In genomic region chr9:24695700-24696404, GRCm38 (mm10) we compare ENCODE assay signal across 8 mouse cellular contexts. TPM values are rescaled to one million over a fixed set of nuclear protein-coding genes. Genes with fewer than 3 reads are reported as not detected.
DNase-seq lines count a peak whose midpoint lies in the region; ATAC-seq and TF ChIP-seq lines count a peak whose summit lies in the region.

Dpy19l2 (minus strand) TSS chr9:24696293.

- H3K4me2 ChIP-seq in kidney, embryonic 16.5 days (replicated peaks; ENCODE audit: low read depth, low read length): peak within 1 kb of the TSS; percentile 89
- peak within 1 kb of the TSS; percentile 90 for H3K4me2 ChIP-seq in heart, embryonic 12.5 days
- peak within 1 kb of the TSS; percentile 91 for H3K4me2 ChIP-seq in midbrain, embryonic 12.5 days (replicated peaks)

- TF ChIP-seq POLR2A in kidney, adult 2 months (IDR thresholded peaks at IDR 0.05; ENCODE audit: low read depth, low read length): no peak

- H3K27me3 ChIP-seq in kidney, embryonic 16.5 days (ENCODE audit: insufficient read depth, low read length): peaks cover 19% of the 10 kb centered on the region
- H3K27me3 ChIP-seq in kidney, adult 2 months (replicated peaks; ENCODE audit: control insufficient read depth, insufficient read depth, low read length): no peaks in the 10 kb centered on the region
- H3K27me3 ChIP-seq in heart, embryonic 12.5 days (replicated peaks): no peaks in the 10 kb centered on the region; the same call in 1 of the 2 replicates
- peaks cover 15% of the 10 kb centered on the region for H3K27me3 ChIP-seq in midbrain, embryonic 12.5 days

- WGBS in kidney, embryonic 16.5 days: under 1% methylated on average over 45 of the region's 45 CpGs
- WGBS in kidney, adult 2 months: 2% methylated on average over 45 of the region's 45 CpGs
- WGBS in heart, embryonic 12.5 days: under 1% methylated on average over 45 of the region's 45 CpGs
- under 1% methylated on average over 45 of the region's 45 CpGs for whole genome bisulfite sequencing in midbrain, embryonic 12.5 days

- no peak within 1 kb of the TSS for H3K27ac ChIP-seq in kidney, embryonic 16.5 days (ENCODE audit: low read length)
- H3K27ac ChIP-seq in kidney, adult 2 months (ENCODE audit: insufficient read depth, low read depth, low read length): no peak within 1 kb of the TSS
- no peak within 1 kb of the TSS for H3K27ac ChIP-seq in heart, embryonic 12.5 days (ENCODE audit: poor library complexity, severe bottlenecking)
- H3K27ac ChIP-seq in midbrain, embryonic 12.5 days (replicated peaks): no peak within 1 kb of the TSS

- no peak for TF ChIP-seq CTCF in kidney, adult 2 months (conservative IDR thresholded peaks at IDR 0.05; ENCODE audit: insufficient read depth, insufficient read length, low read depth, low read length)

- ATAC-seq in kidney, embryonic 16.5 days (ENCODE audit: low FRiP score, low TSS enrichment): peak; percentile 90
- peak; percentile 74; the same call in 1 of the 2 replicates for ATAC-seq in heart, embryonic 12.5 days (ENCODE audit: insufficient number of reproducible peaks, low FRiP score)
- peak; percentile 98 for ATAC-seq in midbrain, embryonic 12.5 days (ENCODE audit: low FRiP score, low read depth)

- peak within 1 kb of the TSS; percentile 49 for H3K4me3 ChIP-seq in kidney, embryonic 16.5 days (ENCODE audit: low read length)
- H3K4me3 ChIP-seq in kidney, adult 2 months (ENCODE audit: insufficient read depth, low read depth, low read length): no peak within 1 kb of the TSS
- H3K4me3 ChIP-seq in heart, embryonic 12.5 days: peak within 1 kb of the TSS; percentile 56
- peak within 1 kb of the TSS; percentile 53 for H3K4me3 ChIP-seq in midbrain, embryonic 12.5 days

- H3K9ac ChIP-seq in kidney, embryonic 16.5 days (replicated peaks; ENCODE audit: low read length): peak within 1 kb of the TSS; percentile 35; the same call in 1 of the 2 replicates
- H3K9ac ChIP-seq in heart, embryonic 12.5 days: peak within 1 kb of the TSS; percentile 65
- peak within 1 kb of the TSS; percentile 56 for H3K9ac ChIP-seq in midbrain, embryonic 12.5 days (replicated peaks)

- DNase-seq in kidney, adult 2 months: no peak
- DNase-seq in embryo, embryonic 10 days (ENCODE audit: low spot score): peak; percentile 91
- peak; percentile 20 to 29 for DNase-seq in layer of hippocampus, postnatal 36 days
- DNase-seq in yolk sac, embryonic 10.5 days (ENCODE audit: low spot score): peak; percentile 52
- DNase-seq in thymus, postnatal 36 days: no peak

- peaks cover 5% of the 10 kb centered on the region; the same call in 1 of the 2 replicates for H3K9me3 ChIP-seq in kidney, embryonic 16.5 days (ENCODE audit: low read length)
- H3K9me3 ChIP-seq in heart, embryonic 12.5 days (replicated peaks): peaks cover 3% of the 10 kb centered on the region; the same call in 1 of the 2 replicates
- H3K9me3 ChIP-seq in midbrain, embryonic 12.5 days: 0 out of 2 replicates have a peak, but pooled peaks cover 4% of the 10 kb centered on the region

- H3K36me3 ChIP-seq in kidney, embryonic 16.5 days (ENCODE audit: insufficient read depth, low read length): no peaks in the 10 kb centered on the region
- H3K36me3 ChIP-seq in kidney, adult 2 months (ENCODE audit: control insufficient read depth, insufficient read depth, low read length): no peaks in the 10 kb centered on the region
- H3K36me3 ChIP-seq in heart, embryonic 12.5 days: no peaks in the 10 kb centered on the region
- H3K36me3 ChIP-seq in midbrain, embryonic 12.5 days: no peaks in the 10 kb centered on the region

- H3K4me1 ChIP-seq in kidney, embryonic 16.5 days (ENCODE audit: insufficient read depth, low read length): peaks cover 11% of the 10 kb centered on the region
- H3K4me1 ChIP-seq in kidney, adult 2 months (ENCODE audit: control insufficient read depth, insufficient read depth, low read length): no peaks in the 10 kb centered on the region
- H3K4me1 ChIP-seq in heart, embryonic 12.5 days (replicated peaks): peaks cover 9% of the 10 kb centered on the region; the same call in 1 of the 2 replicates
- H3K4me1 ChIP-seq in midbrain, embryonic 12.5 days: peaks cover 9% of the 10 kb centered on the region; the same call in 1 of the 2 replicates

RNA-seq across cellular contexts. Expression of gene Dpy19l2, which starts in this region (rescaled TPM):
- not detected in 2 replicates for polyA plus RNA-seq in kidney, embryonic 16.5 days (2015; fragmentation: Nextera tagmentation; extraction: Ambion mirVana)
- polyA plus RNA-seq in kidney, adult 2 months (2012; rRNA removed): not detected in 2 replicates
- polyA plus RNA-seq in heart, embryonic 12.5 days (2016; fragmentation: Nextera tagmentation; extraction: Ambion mirVana): 0.30 and 0.41 TPM in 2 replicates
- total RNA-seq in layer of hippocampus, postnatal 36 days (2021): under 1 TPM; 0.28 to 0.42 TPM
- 0.17 and 0.31 TPM in 2 replicates for polyA plus RNA-seq in midbrain, embryonic 12.5 days (2016; fragmentation: Nextera tagmentation; extraction: Ambion mirVana)

Comparison
In these comparisons a context has a peak if more than half of its experiments do, and no peak if none do; other contexts are left out.
1. Peak in ATAC-seq, H3K4me3 ChIP-seq, H3K9ac ChIP-seq and H3K4me2 ChIP-seq in kidney, embryonic 16.5 days; RNA of the gene not detected or under 1 TPM.
2. Peak in ATAC-seq, H3K4me3 ChIP-seq, H3K9ac ChIP-seq and H3K4me2 ChIP-seq in heart, embryonic 12.5 days; RNA of the gene not detected or under 1 TPM.
3. Peak in DNase-seq in layer of hippocampus, postnatal 36 days; RNA of the gene not detected or under 1 TPM.
4. Peak in ATAC-seq, H3K4me3 ChIP-seq, H3K9ac ChIP-seq and H3K4me2 ChIP-seq in midbrain, embryonic 12.5 days; RNA of the gene not detected or under 1 TPM.
5. DNase-seq: peak in embryo, embryonic 10 days (single experiment) and yolk sac, embryonic 10.5 days (single experiment); none in kidney, adult 2 months (single experiment) and thymus, postnatal 36 days (0 of 2).
6. Peak in every context shown above with its lines, with median percentiles within 50 percentile points of each other: ATAC-seq, H3K4me2 ChIP-seq and H3K9ac ChIP-seq.